Mouse (Mus musculus) C2C12 (cell line): ENCODE measurements around the gene Ggcx. TPM values are rescaled to one million over a fixed set of nuclear protein-coding genes. Genes with fewer than 3 reads are reported as not detected.

Experiments used
- H3K27me3 ChIP-seq: one replicate; pipeline ENCODE4 v1.6.1; 2011; ENCODE audit not compliant: control insufficient read depth, insufficient read depth, insufficient read length
- H3K36me3 ChIP-seq: one replicate; pipeline ENCODE4 v1.6.1; 2011; ENCODE audit not compliant: control insufficient read depth, insufficient read depth
- H3K4me3 ChIP-seq: one replicate; pipeline ENCODE4 v1.5.1; 2011; ENCODE audit warnings: mild to moderate bottlenecking, control low read depth; ENCODE audit not compliant: poor library complexity, insufficient read depth, severe bottlenecking
- H3K79me2 ChIP-seq: one replicate; pipeline ENCODE4 v1.6.1; 2011; ENCODE audit not compliant: control insufficient read depth, insufficient read depth
- H3K79me3 ChIP-seq: one replicate; pipeline ENCODE4 v1.6.1; 2011; ENCODE audit warnings: low read depth, control low read depth
- H3ac ChIP-seq: one replicate; pipeline ENCODE3; 2011; ENCODE audit warnings: low read depth; ENCODE audit not compliant: control insufficient read depth, insufficient read length
- CEBPB ChIP-seq: IDR thresholded peaks from one replicate; pipeline ENCODE4 v1.6.1; 2011; ENCODE audit warnings: low read depth, mild to moderate bottlenecking, control low read depth, moderate library complexity
- CTCF ChIP-seq: IDR thresholded peaks from one replicate; pipeline ENCODE4 v1.5.1; 2011; ENCODE audit not compliant: control insufficient read depth, insufficient read depth, insufficient read length
- FOSL1 ChIP-seq: IDR thresholded peaks from one replicate; pipeline ENCODE4 v1.8.0; 2011; ENCODE audit warnings: mild to moderate bottlenecking, low read length; ENCODE audit not compliant: poor library complexity, insufficient read depth, severe bottlenecking
- MAX ChIP-seq: IDR thresholded peaks from one replicate; pipeline ENCODE4 v1.6.1; 2011; ENCODE audit warnings: mild to moderate bottlenecking, control low read depth
- MYOD1 ChIP-seq: IDR thresholded peaks from one replicate; pipeline ENCODE4 v1.6.1; 2011; ENCODE audit warnings: low read depth; ENCODE audit not compliant: control insufficient read depth, insufficient read length
- MYOG ChIP-seq: IDR thresholded peaks from one replicate; pipeline ENCODE4 v1.6.1; 2011; ENCODE audit not compliant: control insufficient read depth, insufficient read length; ENCODE audit errors: extremely low read depth
- USF1 ChIP-seq: IDR thresholded peaks from one replicate; pipeline ENCODE4 v1.6.1; 2011; ENCODE audit warnings: low read depth, mild to moderate bottlenecking, control low read depth, moderate library complexity
- long read RNA-seq, 2 experiments: library from polyadenylated mRNA; unstranded; transcript quantifications; one replicate each; pipeline ENCODE4 v2.0.0; 2019 to 2020
- polyA plus RNA-seq: library from polyadenylated mRNA; unstranded; fragments of >200 nt; fragmentation: generic; extraction: Trizol; gene quantifications from one replicate; pipeline ENCODE4 v1.2.1, GENCODE M21; 2012; ENCODE audit warnings: missing spikeins

Ggcx gene
- 12.2 TPM for polyA plus RNA-seq
- long read RNA-seq, experiment 1, partial matches to known transcripts = 1 of 11 reads
- long read RNA-seq, experiment 1, other reads (novel, unspliced or antisense) = 8 of 11 reads
- long read RNA-seq, experiment 2, transcript Ggcx-201 (15 exons, 2,929 nt) = major isoform, 31 of 55 reads
- long read RNA-seq, experiment 2, partial matches to known transcripts = 4 of 55 reads
- long read RNA-seq, experiment 2, other reads (novel, unspliced or antisense) = 20 of 55 reads

- peaks cover 5% of the 10 kb centered on the region for H3K36me3 ChIP-seq
- H3K79me2 ChIP-seq = peaks cover 27% of the 10 kb centered on the region
- peak within 1 kb of the TSS; percentile 76 for H3K4me3 ChIP-seq
- TF ChIP-seq MYOG (no peak), MYOD1 (no peak), CTCF (no peak), MAX (no peak), USF1 (no peak), FOSL1 (no peak), CEBPB (no peak)
- no peaks in the 10 kb centered on the region for H3K27me3 ChIP-seq
- H3K79me3 ChIP-seq = peaks cover 7% of the 10 kb centered on the region
- H3ac ChIP-seq = peak within 1 kb of the TSS; percentile 79
Observed at GRCm38 (mm10) chr6:72414076-72414756, at the start of gene Ggcx. Gene Ggcx (plus strand): TSS chr6:72414308.

GRCm38 (mm10) chr6:72364985-72365384 lies 49.1 kb upstream of the Ggcx start:
- no peaks in the 10 kb centered on the region for H3K27me3 ChIP-seq
- H3K36me3 ChIP-seq = peaks cover 10% of the 10 kb centered on the region
- no peak overlapping the region for H3K4me3 ChIP-seq
- peaks cover 21% of the 10 kb centered on the region for H3K79me2 ChIP-seq
- no peak overlapping the region for H3ac ChIP-seq
- H3K79me3 ChIP-seq = peaks cover 13% of the 10 kb centered on the region
- no peak for TF ChIP-seq MYOG
- no peak for TF ChIP-seq USF1
- TF ChIP-seq MAX = no peak
- no peak for TF ChIP-seq FOSL1

- Histone ChIP-seq H3K79me2 (peaks cover 8% of the 10 kb centered on the region), H3ac (no peak overlapping the region), H3K4me3 (no peak overlapping the region), H3K79me3 (peaks cover 9% of the 10 kb centered on the region), H3K36me3 (no peaks in the 10 kb centered on the region), H3K27me3 (no peaks in the 10 kb centered on the region)
- TF ChIP-seq MYOD1 (no peak), MYOG (no peak), CTCF (no peak), CEBPB (no peak), FOSL1 (no peak), USF1 (no peak), MAX (no peak)
Observed at GRCm38 (mm10) chr6:72366304-72366703, 47.8 kb upstream of the Ggcx start.

- TF ChIP-seq CEBPB = no peak
- no peak for TF ChIP-seq USF1
- no peak for TF ChIP-seq FOSL1
- TF ChIP-seq MYOD1 = no peak
- no peak for TF ChIP-seq MYOG
- no peak for TF ChIP-seq MAX
- TF ChIP-seq CTCF = no peak
- H3K27me3 ChIP-seq = no peaks in the 10 kb centered on the region
Observed at GRCm38 (mm10) chr6:72366844-72367443, 47.2 kb upstream of the Ggcx start, which contains the start of gene Rnf181. Gene Rnf181 (minus strand): TSS chr6:72366956.

GRCm38 (mm10) chr6:72367460-72367974 lies 46.6 kb upstream of the Ggcx start:
- H3K27me3 ChIP-seq = no peaks in the 10 kb centered on the region
- H3ac ChIP-seq = no peak overlapping the region
- no peaks in the 10 kb centered on the region for H3K79me2 ChIP-seq
- no peak overlapping the region for H3K4me3 ChIP-seq
- no peaks in the 10 kb centered on the region for H3K36me3 ChIP-seq
- no peaks in the 10 kb centered on the region for H3K79me3 ChIP-seq
- TF ChIP-seq FOSL1 (no peak), USF1 (no peak), CEBPB (no peak), MYOG (no peak), MYOD1 (no peak), MAX (no peak), CTCF (no peak)

More at GRCm38 (mm10) chr6:72366844-72367443, 47.2 kb upstream of the Ggcx start, which contains the start of gene Rnf181:
- Histone ChIP-seq H3K4me3 (no peak within 1 kb of the TSS), H3K79me2 (peaks cover 2% of the 10 kb centered on the region), H3K36me3 (no peaks in the 10 kb centered on the region), H3ac (no peak within 1 kb of the TSS), H3K79me3 (peaks cover 2% of the 10 kb centered on the region)

GRCm38 (mm10) chr6:72369557-72369956 lies 44.6 kb upstream of the Ggcx start:
- Histone ChIP-seq H3K79me3 (no peaks in the 10 kb centered on the region), H3K79me2 (no peaks in the 10 kb centered on the region), H3K27me3 (no peaks in the 10 kb centered on the region), H3ac (no peak overlapping the region), H3K36me3 (no peaks in the 10 kb centered on the region), H3K4me3 (no peak overlapping the region)
- no peak for TF ChIP-seq CTCF
- no peak for TF ChIP-seq MYOD1
- no peak for TF ChIP-seq FOSL1
- no peak for TF ChIP-seq USF1
- TF ChIP-seq MAX = no peak
